Mouse (Mus musculus) bone marrow macrophage, adult 2 months (primary cell): Measurements from ENCODE around the gene Mgst2. TPM values are rescaled to one million over a fixed set of nuclear protein-coding genes. Genes with fewer than 3 reads are reported as not detected.

Experiments used
- H3K27ac ChIP-seq: 2 replicates; pipeline ENCODE4 v1.5.1; 2012; ENCODE audit warnings: low read depth, low read length; ENCODE audit not compliant: insufficient read depth
- H3K4me1 ChIP-seq: 2 replicates; pipeline ENCODE4 v1.6.1; 2012; ENCODE audit warnings: low read length; ENCODE audit not compliant: control insufficient read depth, insufficient read depth
- H3K4me3 ChIP-seq: 2 replicates; pipeline ENCODE4 v1.5.1; 2012; ENCODE audit warnings: mild to moderate bottlenecking, low read length, moderate library complexity; ENCODE audit not compliant: insufficient read depth
- CTCF ChIP-seq: IDR thresholded peaks from 2 replicates; pipeline ENCODE4 v1.5.1; 2012; ENCODE audit warnings: low read depth, mild to moderate bottlenecking, low read length, moderate library complexity
- POLR2A ChIP-seq: IDR thresholded peaks from 2 replicates; pipeline ENCODE4 v1.6.1; 2012; ENCODE audit warnings: mild to moderate bottlenecking, low read depth, low read length, borderline replicate concordance
- polyA plus RNA-seq: library from polyadenylated mRNA; stranded (reverse); fragments of >200 nt; gene quantifications from 2 replicates; pipeline ENCODE4 v1.2.4, GENCODE M21; 2012; ENCODE audit not compliant: missing spikeins, insufficient read depth, insufficient read length

The Mgst2 gene
- polyA plus RNA-seq, 1 experiment: 2.4 TPM

DNA sequence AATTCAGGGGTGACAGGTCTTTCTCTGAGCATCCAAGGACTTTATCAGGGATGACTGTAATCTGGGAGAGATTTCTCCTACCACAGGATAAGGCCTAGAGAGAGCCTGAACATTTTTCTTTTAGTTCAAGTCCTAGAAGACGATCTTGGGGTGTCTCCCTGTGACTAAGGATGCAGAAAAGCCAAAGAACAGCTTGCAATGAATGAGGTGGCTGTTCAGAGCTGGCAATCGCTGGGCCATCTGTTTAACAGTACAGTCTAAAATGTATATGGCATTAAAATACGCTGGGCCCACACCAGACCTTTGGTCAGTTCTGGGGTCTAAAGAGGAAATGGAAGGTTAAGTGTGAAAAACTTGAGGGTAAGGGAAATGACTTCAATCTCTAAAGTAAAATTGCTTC, 67.3 kb downstream of the Mgst2 start:
- Histone ChIP-seq H3K27ac (no peak overlapping the region), H3K4me3 (no peak overlapping the region), H3K4me1 (peaks cover 39% of the 10 kb centered on the region)
- TF ChIP-seq CTCF (no peak), POLR2A (no peak)

GRCm38 (mm10) chr3:51727968-51728367, 67.8 kb downstream of the Mgst2 start:
- no peak overlapping the region for H3K4me3 ChIP-seq
- no peak overlapping the region for H3K27ac ChIP-seq
- H3K4me1 ChIP-seq: peaks cover 43% of the 10 kb centered on the region
- no peak for TF ChIP-seq CTCF
- no peak for TF ChIP-seq POLR2A

- Histone ChIP-seq H3K4me3 (no peak overlapping the region), H3K27ac (no peak overlapping the region), H3K4me1 (peaks cover 44% of the 10 kb centered on the region)
- no peak for TF ChIP-seq CTCF
- TF ChIP-seq POLR2A: no peak
These were observed 68.3 kb downstream of the Mgst2 start for GRCm38 (mm10) chr3:51728456-51728855.

DNA sequence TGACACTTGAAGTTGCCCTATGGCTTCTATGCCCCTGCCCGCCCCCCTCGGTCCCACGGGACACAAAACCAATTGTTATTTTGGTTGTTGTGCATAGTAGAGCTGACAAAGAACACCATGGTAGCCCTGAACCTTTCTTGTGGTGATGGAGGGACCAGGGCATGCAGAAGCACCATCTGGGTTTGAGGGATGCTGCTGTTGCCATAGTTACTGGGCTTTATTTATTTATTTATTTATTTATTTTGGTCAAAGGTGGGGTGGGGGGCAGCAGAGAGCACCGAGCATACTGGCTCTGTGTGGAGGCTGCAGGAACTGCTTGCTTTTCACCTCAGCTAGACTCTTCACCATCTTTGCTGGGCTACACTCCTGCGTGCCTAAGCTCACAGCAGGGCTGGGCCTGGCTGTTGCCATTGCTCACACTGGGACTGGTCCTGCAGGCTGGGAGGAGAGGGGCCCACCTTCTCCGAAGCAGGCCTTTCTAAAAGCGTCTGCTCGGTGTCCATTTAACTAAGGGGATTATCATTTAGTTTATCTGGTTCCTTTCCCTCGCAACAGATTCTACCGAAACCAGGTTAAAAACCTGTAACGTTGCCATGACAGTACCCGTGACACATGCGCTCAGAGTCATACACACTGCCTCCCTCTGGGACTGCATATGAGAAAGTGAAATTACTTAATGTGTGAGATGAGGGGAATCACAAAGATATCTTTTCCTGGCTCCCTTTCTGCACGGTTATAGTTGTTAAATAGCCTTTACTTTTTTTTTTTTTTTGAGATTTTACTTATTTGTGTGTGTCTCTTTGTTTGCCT, 69.2 kb downstream of the Mgst2 start:
- H3K27ac ChIP-seq: no peak overlapping the region
- TF ChIP-seq POLR2A (no peak), CTCF (no peak)
- H3K4me1 ChIP-seq: peaks cover 44% of the 10 kb centered on the region

GRCm38 (mm10) chr3:51730662-51731061, 70.5 kb downstream of the Mgst2 start:
- Histone ChIP-seq H3K4me1 (peaks cover 44% of the 10 kb centered on the region), H3K4me3 (no peak overlapping the region), H3K27ac (no peak overlapping the region)
- no peak for TF ChIP-seq POLR2A
- TF ChIP-seq CTCF: no peak

More for the DNA sequence above, 69.2 kb downstream of the Mgst2 start:
- no peak overlapping the region for H3K4me3 ChIP-seq

DNA sequence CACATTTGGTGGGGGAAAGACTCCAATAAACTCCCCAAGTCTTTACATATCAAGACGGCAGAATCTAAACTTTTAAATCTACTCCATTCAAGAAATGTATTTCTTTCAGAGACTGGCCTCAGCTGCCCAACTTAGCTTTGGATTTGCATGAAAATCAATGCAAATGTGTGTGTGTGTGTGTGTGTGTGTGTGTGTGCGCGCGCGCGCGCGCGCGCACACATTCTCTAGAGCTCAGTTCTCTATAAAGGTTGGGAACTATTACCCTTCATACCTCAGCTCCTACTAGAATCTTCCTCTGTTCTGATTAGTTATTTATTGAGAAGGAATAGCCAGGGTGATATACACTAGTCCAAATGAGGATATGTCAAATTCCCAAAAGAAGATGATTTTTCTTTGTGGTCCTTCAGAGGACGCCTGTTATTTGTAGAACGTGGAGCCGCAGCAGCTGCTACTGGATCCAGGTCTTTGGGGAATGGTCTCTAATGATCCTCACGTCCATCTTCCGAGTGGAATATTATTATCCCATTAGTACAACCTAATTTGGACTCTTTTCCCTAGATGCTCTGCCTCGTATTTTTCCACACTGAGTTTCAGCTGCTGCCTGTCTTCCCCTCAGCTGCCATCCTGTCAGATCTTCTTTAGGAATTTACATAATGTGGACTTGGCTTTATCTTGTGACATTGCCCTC, 71.9 kb downstream of the Mgst2 start:
- TF ChIP-seq CTCF (no peak), POLR2A (no peak)
- peaks cover 32% of the 10 kb centered on the region for H3K4me1 ChIP-seq
- peak overlapping the region; percentile 44 for H3K27ac ChIP-seq
- H3K4me3 ChIP-seq: no peak overlapping the region

Other genes starting within 250 kb of the Mgst2 start
- gene Naa15, start 245.2 kb upstream of the Mgst2 start, polyA plus RNA-seq: 48.1 and 56.7 TPM in 2 replicates
- gene Rab33b, start 176.4 kb upstream of the Mgst2 start, polyA plus RNA-seq: 15.6 and 16.6 TPM in 2 replicates
- 26.2 and 28.6 TPM in 2 replicates for gene Setd7, start 99.5 kb upstream of the Mgst2 start, polyA plus RNA-seq